24 mouse cellular contexts compared by ENCODE assay signal in genomic region chr3:105223671-105224070, GRCm38 (mm10).
DNase-seq lines count a peak whose midpoint lies in the region; ATAC-seq and TF ChIP-seq lines count a peak whose summit lies in the region.
"Had no signal": no experiment of that assay in that cellular context is flagged by ENCODE, and none has a peak within 500 bp of the region (broad histone marks: within the 10 kb centered on the region; RNA-seq: fewer than 3 reads in every experiment).

No protein-coding gene starts in this region.

- H3K27me3 ChIP-seq in kidney, adult 2 months (replicated peaks; ENCODE audit: control insufficient read depth, insufficient read depth, low read length) = no peaks in the 10 kb centered on the region
- peaks cover 8% of the 10 kb centered on the region for H3K27me3 ChIP-seq in limb, embryonic 13.5 days
- H3K27me3 ChIP-seq in limb, embryonic 10.5 days (ENCODE audit: low read depth, poor library complexity, severe bottlenecking) = no peaks in the 10 kb centered on the region
- H3K27me3 ChIP-seq: forebrain, embryonic 12.5 days; limb, embryonic 15.5 days; midbrain, embryonic 15.5 days had no signal

- no peak for TF ChIP-seq CTCF in kidney, adult 2 months (conservative IDR thresholded peaks at IDR 0.05; ENCODE audit: insufficient read depth, insufficient read length, low read depth, low read length)

- H3K36me3 ChIP-seq in kidney, adult 2 months (ENCODE audit: control insufficient read depth, insufficient read depth, low read length) = no peaks in the 10 kb centered on the region
- H3K36me3 ChIP-seq in limb, embryonic 13.5 days = no peaks in the 10 kb centered on the region
- H3K36me3 ChIP-seq in limb, embryonic 10.5 days = no peaks in the 10 kb centered on the region
- H3K36me3 ChIP-seq: embryonic facial prominence, embryonic 13.5 days; forebrain, embryonic 12.5 days; G1E; limb, embryonic 15.5 days; midbrain, embryonic 15.5 days had no signal

- no peak overlapping the region for H3K4me2 ChIP-seq in limb, embryonic 13.5 days (replicated peaks)
- H3K4me2 ChIP-seq: embryonic facial prominence, embryonic 13.5 days; forebrain, embryonic 12.5 days; hindbrain, embryonic 14.5 days; limb, embryonic 15.5 days; lung, embryonic 14.5 days; midbrain, embryonic 15.5 days had no signal

- ATAC-seq in limb, embryonic 13.5 days (ENCODE audit: low FRiP score, low read depth) = no peak
- ATAC-seq: activated CD4-positive, CD25-positive, alpha-beta regulatory T cell, adult 4 months; inflammation-experienced regulatory T-cells, adult 6 months; midbrain, embryonic 15.5 days had no signal

- peak; percentile 12 for DNase-seq in kidney, adult 2 months
- no peak for DNase-seq in kidney, postnatal 25 days
- DNase-seq in limb, embryonic 10.5 days (ENCODE audit: low spot score) = no peak
- DNase-seq in forelimb bud, embryonic 11.5 days (ENCODE audit: low read depth, low spot score) = peak; percentile 16
- DNase-seq in urinary bladder, adult 18-20 months (ENCODE audit: low spot score in 2 of 2) = no peak
- DNase-seq in spleen, postnatal 4 days (ENCODE audit: low spot score in 2 of 2) = no peak
- DNase-seq: B cell, adult 2 months; cerebellum, adult 2 months; cerebellum, postnatal 36 days; embryo, embryonic 11 days; heart, postnatal 4 days; lung, embryonic 14.5 days; lung, postnatal 36 days had no signal

- WGBS in kidney, adult 2 months = 24% methylated on average over 4 of the region's 4 CpGs
- WGBS in limb, embryonic 13.5 days = 4% methylated on average over 4 of the region's 4 CpGs
- WGBS in limb, embryonic 10.5 days = 14% methylated on average over 4 of the region's 4 CpGs

- H3K9me3 ChIP-seq in limb, embryonic 13.5 days = no peaks in the 10 kb centered on the region
- H3K9me3 ChIP-seq in limb, embryonic 10.5 days (replicated peaks) = no peaks in the 10 kb centered on the region
- H3K9me3 ChIP-seq: embryonic facial prominence, embryonic 13.5 days; forebrain, embryonic 12.5 days; G1E; limb, embryonic 15.5 days; midbrain, embryonic 15.5 days had no signal

- 0 out of 2 replicates have a peak overlapping the region, but pooled peaks have one; percentile 31 for H3K9ac ChIP-seq in limb, embryonic 13.5 days
- H3K9ac ChIP-seq: embryonic facial prominence, embryonic 13.5 days; forebrain, embryonic 12.5 days; hindbrain, embryonic 14.5 days; limb, embryonic 15.5 days; liver, embryonic 14.5 days; lung, embryonic 14.5 days; midbrain, embryonic 15.5 days had no signal

- no peaks in the 10 kb centered on the region for H3K4me1 ChIP-seq in kidney, adult 2 months (ENCODE audit: control insufficient read depth, insufficient read depth, low read length)
- H3K4me1 ChIP-seq in limb, embryonic 13.5 days = peaks cover 5% of the 10 kb centered on the region; the same call in 1 of the 2 replicates
- H3K4me1 ChIP-seq in limb, embryonic 10.5 days = peaks cover 14% of the 10 kb centered on the region
- H3K4me1 ChIP-seq: embryonic facial prominence, embryonic 13.5 days; forebrain, embryonic 12.5 days; limb, embryonic 15.5 days had no signal

- H3K4me3 ChIP-seq in kidney, adult 2 months (ENCODE audit: insufficient read depth, low read depth, low read length) = no peak overlapping the region
- H3K4me3 ChIP-seq in limb, embryonic 13.5 days = no peak overlapping the region
- H3K4me3 ChIP-seq in limb, embryonic 10.5 days = no peak overlapping the region
- H3K4me3 ChIP-seq: embryonic facial prominence, embryonic 13.5 days; erythroblast, embryonic 14.5 days; forebrain, embryonic 12.5 days; limb, embryonic 15.5 days; midbrain, embryonic 15.5 days had no signal

- TF ChIP-seq POLR2A in kidney, adult 2 months (IDR thresholded peaks at IDR 0.05; ENCODE audit: low read depth, low read length) = no peak

- H3K27ac ChIP-seq in kidney, adult 2 months (ENCODE audit: insufficient read depth, low read depth, low read length) = no peak overlapping the region
- H3K27ac ChIP-seq in limb, embryonic 13.5 days = no peak overlapping the region
- H3K27ac ChIP-seq in limb, embryonic 10.5 days = no peak overlapping the region
- H3K27ac ChIP-seq: embryonic facial prominence, embryonic 13.5 days; forebrain, embryonic 12.5 days; hindbrain, embryonic 14.5 days; limb, embryonic 15.5 days; liver, embryonic 14.5 days; midbrain, embryonic 15.5 days had no signal

Comparison
In these comparisons a context has a peak if more than half of its experiments do, and no peak if none do; other contexts are left out.
1. DNase-seq: peak in kidney, adult 2 months (single experiment) and forelimb bud, embryonic 11.5 days (single experiment); none in kidney, postnatal 25 days (0 of 2), limb, embryonic 10.5 days (single experiment), urinary bladder, adult 18-20 months (0 of 2) and spleen, postnatal 4 days (0 of 2).